In the genomic region with DNA sequence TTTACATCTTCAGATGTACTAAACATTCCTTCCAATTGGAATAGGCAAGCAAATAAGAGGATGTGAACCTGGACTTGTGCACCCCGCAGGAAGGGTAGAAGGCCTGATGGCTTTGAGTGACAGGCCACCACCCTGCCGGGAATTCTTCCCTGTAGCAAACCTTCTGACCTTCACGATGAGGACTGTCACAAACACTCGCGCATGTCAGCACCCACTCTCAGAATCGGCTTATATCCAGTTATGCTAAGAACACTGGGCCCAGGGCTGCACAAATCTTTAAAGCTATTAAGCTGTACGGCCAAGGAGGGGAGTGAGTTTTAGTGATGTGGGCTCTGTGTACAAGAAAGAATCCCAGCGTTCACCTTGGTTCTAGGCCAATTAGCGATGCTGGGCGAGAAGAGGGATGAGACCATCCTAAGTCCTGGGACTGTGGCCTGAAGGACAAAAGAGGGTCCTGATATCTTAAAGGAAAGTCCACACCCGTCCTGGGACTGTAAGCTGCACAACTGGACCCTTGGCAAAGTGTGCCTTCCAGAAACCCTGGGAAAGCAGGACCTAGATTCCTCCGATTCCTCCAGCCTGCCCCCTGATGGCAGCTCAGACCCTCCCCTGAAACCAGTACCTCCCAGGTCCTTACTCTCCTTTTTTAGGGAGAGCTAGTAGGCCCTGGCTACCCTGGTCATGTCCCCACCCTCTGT, we compare ENCODE assay signal across 20 mouse cellular contexts. TPM values are rescaled to one million over a fixed set of nuclear protein-coding genes. Genes with fewer than 3 reads are reported as not detected.
DNase-seq lines count a peak whose midpoint lies in the region; ATAC-seq and TF ChIP-seq lines count a peak whose summit lies in the region.
"Had no signal": no experiment of that assay in that cellular context is flagged by ENCODE, and none has a peak within 500 bp of the region (broad histone marks: within the 10 kb centered on the region; RNA-seq: fewer than 3 reads in every experiment).

No protein-coding gene starts in this region.

- H3K4me1 ChIP-seq in kidney, postnatal 0 days (replicated peaks; ENCODE audit: insufficient read depth, low read length), result no peaks in the 10 kb centered on the region
- peaks cover 14% of the 10 kb centered on the region for H3K4me1 ChIP-seq in embryonic facial prominence, embryonic 10.5 days
- H3K4me1 ChIP-seq in heart, embryonic 12.5 days (replicated peaks), result peaks cover 46% of the 10 kb centered on the region
- H3K4me1 ChIP-seq in kidney, embryonic 16.5 days (ENCODE audit: insufficient read depth, low read length), result peaks cover 11% of the 10 kb centered on the region; the same call in 1 of the 2 replicates
- H3K4me1 ChIP-seq: embryonic facial prominence, embryonic 15.5 days; forebrain, embryonic 12.5 days; stomach, embryonic 15.5 days had no signal

- 0 out of 2 replicates have a peak overlapping the region, but pooled peaks have one; percentile 13 for H3K27ac ChIP-seq in kidney, postnatal 0 days
- H3K27ac ChIP-seq in embryonic facial prominence, embryonic 10.5 days (replicated peaks), result peak overlapping the region; percentile 45; the same call in 1 of the 2 replicates
- peak overlapping the region; percentile 83 for H3K27ac ChIP-seq in heart, embryonic 12.5 days (ENCODE audit: poor library complexity, severe bottlenecking)
- no peak overlapping the region for H3K27ac ChIP-seq in kidney, embryonic 16.5 days (ENCODE audit: low read length)
- H3K27ac ChIP-seq: embryonic facial prominence, embryonic 15.5 days; macrophage; stomach, embryonic 15.5 days had no signal

- no peak for ATAC-seq in kidney, postnatal 0 days (replicated peaks; ENCODE audit: low FRiP score, low read depth)
- ATAC-seq in heart, embryonic 12.5 days (ENCODE audit: insufficient number of reproducible peaks, low FRiP score), result peak; percentile 40; the same call in 1 of the 2 replicates
- ATAC-seq in kidney, embryonic 16.5 days (ENCODE audit: low FRiP score, low TSS enrichment), result no peak

- WGBS in kidney, postnatal 0 days, result 78% methylated on average over 12 of the region's 12 CpGs
- WGBS in embryonic facial prominence, embryonic 10.5 days, result 83% methylated on average over 12 of the region's 12 CpGs
- 47% methylated on average over 12 of the region's 12 CpGs for WGBS in heart, embryonic 12.5 days
- 79% methylated on average over 12 of the region's 12 CpGs for WGBS in kidney, embryonic 16.5 days

- H3K36me3 ChIP-seq in kidney, postnatal 0 days (ENCODE audit: insufficient read depth, low read length), result no peaks in the 10 kb centered on the region
- H3K36me3 ChIP-seq in embryonic facial prominence, embryonic 10.5 days (replicated peaks), result no peaks in the 10 kb centered on the region
- no peaks in the 10 kb centered on the region for H3K36me3 ChIP-seq in heart, embryonic 12.5 days
- H3K36me3 ChIP-seq in kidney, embryonic 16.5 days (ENCODE audit: insufficient read depth, low read length), result no peaks in the 10 kb centered on the region
- H3K36me3 ChIP-seq: embryonic facial prominence, embryonic 15.5 days; forebrain, embryonic 12.5 days; stomach, embryonic 15.5 days had no signal

- no peak for TF ChIP-seq CTCF in kidney, postnatal 0 days (IDR thresholded peaks at IDR 0.05; ENCODE audit: low read depth)

- intact Hi-C loops in heart, postnatal 36 days (cut with DNase I), result no loop called here

- H3K9ac ChIP-seq in kidney, postnatal 0 days (ENCODE audit: low read depth, low read length), result no peak overlapping the region
- H3K9ac ChIP-seq in heart, embryonic 12.5 days, result peak overlapping the region; percentile 8; the same call in 1 of the 2 replicates
- H3K9ac ChIP-seq in kidney, embryonic 16.5 days (replicated peaks; ENCODE audit: low read length), result no peak overlapping the region
- H3K9ac ChIP-seq: embryonic facial prominence, embryonic 15.5 days; forebrain, embryonic 12.5 days; lung, embryonic 14.5 days; stomach, embryonic 15.5 days had no signal

- DNase-seq in kidney, postnatal 0 days (ENCODE audit: low spot score), result no peak
- no peak for DNase-seq in kidney, postnatal 36 days
- no peak for DNase-seq in embryonic facial prominence, embryonic 10.5 days (ENCODE audit: low spot score)
- DNase-seq in heart, postnatal 36 days, result peak; percentile 19 to 21
- no peak for DNase-seq in frontal cortex, postnatal 36 days (ENCODE audit: low spot score in 2 of 2)
- DNase-seq in cerebellum, postnatal 10 days, result no peak
- DNase-seq: adrenal gland, postnatal 10 days; cerebellum, adult 8-10 months; left cerebral cortex, postnatal 4 days; midbrain, embryonic 14.5 days; right cerebral cortex, postnatal 14 days; thymus, adult 2 months had no signal

- no peak overlapping the region for H3K4me2 ChIP-seq in kidney, postnatal 0 days (ENCODE audit: low read length)
- peak overlapping the region; percentile 21 for H3K4me2 ChIP-seq in heart, embryonic 12.5 days
- H3K4me2 ChIP-seq in kidney, embryonic 16.5 days (replicated peaks; ENCODE audit: low read depth, low read length), result no peak overlapping the region
- H3K4me2 ChIP-seq: embryonic facial prominence, embryonic 15.5 days; forebrain, embryonic 12.5 days; liver, embryonic 11.5 days; lung, embryonic 14.5 days; stomach, embryonic 15.5 days had no signal

- no peaks in the 10 kb centered on the region for H3K27me3 ChIP-seq in kidney, postnatal 0 days (ENCODE audit: insufficient read depth, low read length)
- no peaks in the 10 kb centered on the region for H3K27me3 ChIP-seq in embryonic facial prominence, embryonic 10.5 days (replicated peaks; ENCODE audit: low read depth, poor library complexity, severe bottlenecking)
- H3K27me3 ChIP-seq in heart, embryonic 12.5 days (replicated peaks), result no peaks in the 10 kb centered on the region
- H3K27me3 ChIP-seq in kidney, embryonic 16.5 days (ENCODE audit: insufficient read depth, low read length), result no peaks in the 10 kb centered on the region
- H3K27me3 ChIP-seq: embryonic facial prominence, embryonic 15.5 days; forebrain, embryonic 12.5 days; stomach, embryonic 15.5 days had no signal

- H3K9me3 ChIP-seq in kidney, postnatal 0 days (replicated peaks; ENCODE audit: low read length), result no peaks in the 10 kb centered on the region
- no peaks in the 10 kb centered on the region for H3K9me3 ChIP-seq in embryonic facial prominence, embryonic 10.5 days
- H3K9me3 ChIP-seq in heart, embryonic 12.5 days (replicated peaks), result peaks cover 4% of the 10 kb centered on the region
- no peaks in the 10 kb centered on the region for H3K9me3 ChIP-seq in kidney, embryonic 16.5 days (ENCODE audit: low read length)
- H3K9me3 ChIP-seq: embryonic facial prominence, embryonic 15.5 days; forebrain, embryonic 12.5 days; stomach, embryonic 15.5 days had no signal

- no peak overlapping the region for H3K4me3 ChIP-seq in kidney, postnatal 0 days (replicated peaks; ENCODE audit: low read depth, low read length)
- no peak overlapping the region for H3K4me3 ChIP-seq in embryonic facial prominence, embryonic 10.5 days
- H3K4me3 ChIP-seq in heart, embryonic 12.5 days, result no peak overlapping the region
- no peak overlapping the region for H3K4me3 ChIP-seq in kidney, embryonic 16.5 days (ENCODE audit: low read length)
- H3K4me3 ChIP-seq: embryonic facial prominence, embryonic 15.5 days; forebrain, embryonic 12.5 days; stomach, embryonic 15.5 days had no signal

RNA-seq across cellular contexts. Expression of a gene that starts 12.1 kb away (rescaled TPM):
- 24.9 and 25.5 TPM in 2 replicates for polyA plus RNA-seq in kidney, postnatal 0 days (2015; fragmentation: Nextera tagmentation; extraction: Ambion mirVana)
- 35.1 TPM in 2 replicates for polyA plus RNA-seq in embryonic facial prominence, embryonic 10.5 days (2016; fragmentation: Nextera tagmentation; extraction: Ambion mirVana)
- polyA plus RNA-seq in heart, embryonic 12.5 days (2016; fragmentation: Nextera tagmentation; extraction: Ambion mirVana), result 31.9 and 33.8 TPM in 2 replicates
- total RNA-seq in heart, postnatal 36 days (2021), result 10 to 100 TPM; 18.2 to 21.3 TPM
- polyA plus RNA-seq in kidney, embryonic 16.5 days (2015; fragmentation: Nextera tagmentation; extraction: Ambion mirVana), result 31.0 and 33.2 TPM in 2 replicates

Comparison
In these comparisons a context has a peak if more than half of its experiments do, and no peak if none do; other contexts are left out.
1. DNase-seq: peak in heart, postnatal 36 days (2 of 2); none in kidney, postnatal 0 days (single experiment), kidney, postnatal 36 days (0 of 2), embryonic facial prominence, embryonic 10.5 days (single experiment), frontal cortex, postnatal 36 days (0 of 2) and cerebellum, postnatal 10 days (0 of 2).